Mouse (Mus musculus): ENCODE measurements around the gene Ell2. TPM values are rescaled to one million over a fixed set of nuclear protein-coding genes. Genes with fewer than 3 reads are reported as not detected.

Ell2 gene
- polyA plus RNA-seq, 2 experiments: 7.7 to 9.4 TPM

GRCm38 (mm10) chr13:75719645-75720044 lies 13.1 kb downstream of the Ell2 start:
- TF ChIP-seq POLR2A (IDR thresholded peaks at IDR 0.05; ENCODE audit: borderline replicate concordance, extremely low read depth, insufficient read depth, insufficient read length): no peak
- H3K4me2 ChIP-seq (replicated peaks; ENCODE audit: low read depth, low read length, severe bottlenecking): no peak overlapping the region
- no peak overlapping the region for H3K4me3 ChIP-seq (replicated peaks; ENCODE audit: low read length)
- no peak overlapping the region for H3K27ac ChIP-seq (replicated peaks; ENCODE audit: low read depth, low read length)
- no peaks in the 10 kb centered on the region for H3K9me3 ChIP-seq (ENCODE audit: control insufficient read depth, low read length)
- H3K4me1 ChIP-seq (ENCODE audit: control insufficient read depth, insufficient read depth, low read length): 0 out of 2 replicates have a peak, but pooled peaks cover 7% of the 10 kb centered on the region
- ATAC-seq (ENCODE audit: low FRiP score, low read depth): no peak
- DNase-seq (ENCODE audit: low spot score): no peak
- no peaks in the 10 kb centered on the region for H3K27me3 ChIP-seq (ENCODE audit: control insufficient read depth, insufficient read depth, low read length)
- H3K9ac ChIP-seq (ENCODE audit: low read depth, low read length, severe bottlenecking): no peak overlapping the region
- WGBS: 74% methylated on average over 4 of the region's 4 CpGs
- H3K36me3 ChIP-seq (ENCODE audit: control insufficient read depth, insufficient read depth, low read length): no peaks in the 10 kb centered on the region

DNA sequence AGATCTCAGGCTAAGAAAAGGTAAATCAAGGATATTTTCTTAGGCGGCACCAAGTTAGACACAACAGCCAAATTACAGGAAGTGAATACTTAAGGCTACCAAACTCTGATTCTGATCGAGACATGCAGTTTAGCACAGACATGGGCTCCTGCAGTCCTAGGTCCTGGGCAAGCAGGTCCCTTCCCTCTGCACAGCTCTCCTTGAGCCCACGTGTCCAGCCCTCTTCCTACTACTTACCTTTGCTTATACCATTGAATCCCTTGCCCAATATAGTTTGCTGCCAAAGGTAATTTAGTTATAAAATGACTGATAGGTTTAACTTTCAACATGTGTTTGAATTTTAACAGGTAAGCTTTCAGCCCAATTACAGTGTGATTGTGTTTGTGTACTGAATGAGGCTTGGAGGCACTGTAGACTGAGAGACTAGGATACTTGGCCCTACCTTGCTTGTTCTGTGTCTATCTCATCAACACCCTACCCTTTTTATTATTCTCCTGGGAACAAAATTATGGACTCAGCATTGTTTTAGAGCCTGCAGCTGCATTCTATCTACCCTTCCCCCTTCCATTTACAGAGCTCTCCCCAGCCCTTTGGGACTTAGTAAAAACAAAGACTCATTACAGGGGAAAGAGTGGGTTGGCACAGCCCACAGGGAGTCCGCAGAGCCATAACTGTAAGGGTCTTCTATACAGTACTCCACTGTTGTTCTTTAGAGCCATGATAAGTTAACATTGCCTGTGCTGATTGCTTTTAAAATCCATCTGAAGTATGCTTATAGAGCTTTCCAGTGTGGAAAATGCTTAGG lies 20.2 kb downstream of the Ell2 start:
- Histone ChIP-seq H3K4me3 (replicated peaks; ENCODE audit: low read length) (no peak overlapping the region), H3K9me3 (ENCODE audit: control insufficient read depth, low read length) (no peaks in the 10 kb centered on the region), H3K9ac (ENCODE audit: low read depth, low read length, severe bottlenecking) (no peak overlapping the region), H3K27me3 (ENCODE audit: control insufficient read depth, insufficient read depth, low read length) (no peaks in the 10 kb centered on the region), H3K4me2 (replicated peaks; ENCODE audit: low read depth, low read length, severe bottlenecking) (no peak overlapping the region), H3K27ac (replicated peaks; ENCODE audit: low read depth, low read length) (no peak overlapping the region), H3K36me3 (ENCODE audit: control insufficient read depth, insufficient read depth, low read length) (no peaks in the 10 kb centered on the region), H3K4me1 (ENCODE audit: control insufficient read depth, insufficient read depth, low read length) (peaks cover 13% of the 10 kb centered on the region)
- no peak for ATAC-seq (ENCODE audit: low FRiP score, low read depth)
- TF ChIP-seq POLR2A (IDR thresholded peaks at IDR 0.05; ENCODE audit: borderline replicate concordance, extremely low read depth, insufficient read depth, insufficient read length): no peak
- DNase-seq (ENCODE audit: low spot score): no peak
- 46% methylated on average over 4 of the region's 4 CpGs for WGBS

DNA sequence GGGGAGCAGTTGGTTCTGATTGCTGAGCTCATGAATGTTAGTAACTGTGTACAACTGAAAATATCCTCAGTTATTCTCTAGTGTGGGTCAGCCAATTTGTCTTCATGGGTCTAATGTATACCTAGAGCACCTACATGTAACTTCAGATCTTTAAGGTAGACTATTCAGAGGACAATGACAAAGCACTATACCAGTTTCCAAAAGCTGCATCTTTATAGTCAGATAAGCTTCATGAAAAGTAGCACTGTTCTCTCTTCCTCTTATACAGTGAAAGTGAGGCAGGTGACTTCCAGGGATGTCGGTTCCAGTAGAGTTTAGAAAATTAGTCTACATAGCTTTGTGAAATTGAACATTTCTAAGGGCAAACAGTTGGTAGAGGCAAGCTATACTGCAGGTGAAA lies 21.4 kb downstream of the Ell2 start:
- WGBS: 88% methylated on average over 1 of the region's 1 CpGs
- Histone ChIP-seq H3K27me3 (ENCODE audit: control insufficient read depth, insufficient read depth, low read length) (no peaks in the 10 kb centered on the region), H3K36me3 (ENCODE audit: control insufficient read depth, insufficient read depth, low read length) (no peaks in the 10 kb centered on the region), H3K27ac (replicated peaks; ENCODE audit: low read depth, low read length) (no peak overlapping the region), H3K4me3 (replicated peaks; ENCODE audit: low read length) (no peak overlapping the region), H3K9ac (ENCODE audit: low read depth, low read length, severe bottlenecking) (no peak overlapping the region), H3K9me3 (ENCODE audit: control insufficient read depth, low read length) (no peaks in the 10 kb centered on the region), H3K4me2 (replicated peaks; ENCODE audit: low read depth, low read length, severe bottlenecking) (no peak overlapping the region), H3K4me1 (ENCODE audit: control insufficient read depth, insufficient read depth, low read length) (peaks cover 13% of the 10 kb centered on the region)
- ATAC-seq (ENCODE audit: low FRiP score, low read depth) (no peak), DNase-seq (ENCODE audit: low spot score) (no peak)
- no peak for TF ChIP-seq POLR2A (IDR thresholded peaks at IDR 0.05; ENCODE audit: borderline replicate concordance, extremely low read depth, insufficient read depth, insufficient read length)

- Histone ChIP-seq H3K9me3 (ENCODE audit: control insufficient read depth, low read length) (no peaks in the 10 kb centered on the region), H3K9ac (ENCODE audit: low read depth, low read length, severe bottlenecking) (no peak overlapping the region), H3K4me1 (ENCODE audit: control insufficient read depth, insufficient read depth, low read length) (peaks cover 13% of the 10 kb centered on the region), H3K4me2 (replicated peaks; ENCODE audit: low read depth, low read length, severe bottlenecking) (no peak overlapping the region), H3K4me3 (replicated peaks; ENCODE audit: low read length) (no peak overlapping the region), H3K36me3 (ENCODE audit: control insufficient read depth, insufficient read depth, low read length) (no peaks in the 10 kb centered on the region), H3K27ac (replicated peaks; ENCODE audit: low read depth, low read length) (no peak overlapping the region), H3K27me3 (ENCODE audit: control insufficient read depth, insufficient read depth, low read length) (no peaks in the 10 kb centered on the region)
- ATAC-seq (ENCODE audit: low FRiP score, low read depth) (no peak), DNase-seq (ENCODE audit: low spot score) (no peak)
- WGBS: 76% methylated on average over 1 of the region's 1 CpGs
- TF ChIP-seq POLR2A (IDR thresholded peaks at IDR 0.05; ENCODE audit: borderline replicate concordance, extremely low read depth, insufficient read depth, insufficient read length): no peak
Measured at GRCm38 (mm10) chr13:75729834-75730233, 23.3 kb downstream of the Ell2 start.

DNA sequence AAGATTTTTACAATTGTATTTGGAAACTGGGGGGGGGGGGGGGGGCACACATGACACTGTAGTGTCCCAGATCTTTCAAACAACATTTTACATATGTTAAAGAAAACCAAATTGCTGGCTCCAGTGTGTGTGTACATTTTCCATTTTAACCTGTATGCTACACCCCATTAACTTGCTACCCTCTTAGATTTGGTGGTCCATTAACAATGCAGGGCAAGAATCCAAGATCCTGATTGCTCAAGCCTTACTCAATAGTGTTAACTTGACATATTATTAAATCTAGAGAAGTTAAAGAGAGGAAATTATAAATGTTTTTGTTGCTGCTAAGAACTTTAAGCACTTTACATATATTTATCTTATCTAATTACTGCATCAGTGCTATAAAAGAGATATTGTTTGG lies 24.2 kb downstream of the Ell2 start:
- no peaks in the 10 kb centered on the region for H3K36me3 ChIP-seq (ENCODE audit: control insufficient read depth, insufficient read depth, low read length)
- no peak overlapping the region for H3K27ac ChIP-seq (replicated peaks; ENCODE audit: low read depth, low read length)
- H3K9me3 ChIP-seq (ENCODE audit: control insufficient read depth, low read length): no peaks in the 10 kb centered on the region
- peaks cover 13% of the 10 kb centered on the region for H3K4me1 ChIP-seq (ENCODE audit: control insufficient read depth, insufficient read depth, low read length)
- DNase-seq (ENCODE audit: low spot score) (no peak), ATAC-seq (ENCODE audit: low FRiP score, low read depth) (no peak)
- no peak overlapping the region for H3K9ac ChIP-seq (ENCODE audit: low read depth, low read length, severe bottlenecking)
- H3K4me3 ChIP-seq (replicated peaks; ENCODE audit: low read length): no peak overlapping the region
- no peak for TF ChIP-seq POLR2A (IDR thresholded peaks at IDR 0.05; ENCODE audit: borderline replicate concordance, extremely low read depth, insufficient read depth, insufficient read length)
- H3K27me3 ChIP-seq (ENCODE audit: control insufficient read depth, insufficient read depth, low read length): no peaks in the 10 kb centered on the region
- H3K4me2 ChIP-seq (replicated peaks; ENCODE audit: low read depth, low read length, severe bottlenecking): no peak overlapping the region
